Mouse (Mus musculus): ENCODE measurements at regions not wholly inside any gene's neighbourhood (a gene's known extent, or its start where the extent isn't known, plus 50 kb on each side); places are given as distances from the start of the nearest gene placed in this dataset.
A peak's percentile ranks its signal among the peaks of the same experiment; 100 is the strongest.

DNA sequence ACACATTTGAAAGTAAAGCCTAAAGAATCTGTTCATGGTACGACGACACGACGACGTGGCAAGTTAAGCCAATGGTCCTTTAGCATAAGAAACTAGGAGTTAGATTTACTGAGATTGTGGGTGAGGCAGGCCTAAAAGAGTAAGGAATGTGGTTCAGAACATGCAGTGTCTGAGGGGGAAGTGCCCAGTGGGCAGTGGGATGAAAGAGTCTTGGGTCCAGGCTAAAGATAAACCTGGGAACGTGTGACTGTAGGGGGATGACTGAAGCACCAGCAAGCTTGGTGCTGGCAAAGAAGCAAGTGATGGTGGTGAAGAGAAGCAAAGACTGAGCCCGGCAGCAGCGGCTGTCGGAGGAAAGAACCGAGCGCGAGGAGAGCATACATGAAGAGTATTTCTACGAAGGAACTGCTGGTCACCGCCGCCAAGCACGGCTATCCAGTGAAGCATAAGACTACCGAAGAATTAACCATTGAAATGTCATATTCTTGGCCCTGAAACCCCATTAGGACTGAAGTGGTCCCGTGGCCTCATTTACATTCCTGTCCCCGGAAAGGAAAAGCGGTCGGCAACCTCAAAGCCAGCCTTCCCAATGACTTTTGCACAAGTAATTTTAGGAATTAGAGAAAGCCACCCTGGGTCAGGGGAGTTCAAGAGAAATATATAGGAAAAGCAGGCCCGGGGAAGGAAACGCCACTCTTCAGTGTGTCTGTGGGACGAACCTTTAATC lies 76.2 kb upstream of the Armc2 start:
- no peak for DNase-seq

DNA sequence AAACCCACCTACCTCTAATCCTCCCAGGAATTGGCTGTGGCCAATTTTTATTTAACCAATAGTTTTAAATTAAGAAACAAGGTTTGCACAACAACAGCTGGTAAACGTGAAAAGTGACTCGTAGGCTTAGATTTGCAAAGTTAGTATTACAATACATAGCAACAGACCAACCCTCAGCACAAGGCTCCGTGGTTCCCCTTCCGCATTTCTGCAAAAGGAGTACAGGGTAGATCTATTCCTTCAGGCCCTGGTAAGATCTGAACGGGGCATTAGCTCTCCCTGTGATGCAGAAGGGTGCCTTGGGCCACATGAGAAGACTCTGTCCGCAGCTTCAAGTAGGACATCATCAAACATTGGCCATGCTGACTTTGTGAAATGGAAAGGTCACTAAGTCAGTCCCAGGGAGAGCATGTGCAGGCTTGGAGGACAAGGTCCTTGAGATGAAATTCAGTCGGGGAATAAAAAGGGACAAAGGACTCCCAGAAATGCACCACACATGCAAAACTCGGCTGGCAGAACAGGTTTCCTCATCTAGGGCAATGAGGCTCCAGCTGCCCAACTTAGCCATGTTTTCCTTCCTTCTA lies 75.0 kb upstream of the Armc2 start:
- DNase-seq = no peak

DNA sequence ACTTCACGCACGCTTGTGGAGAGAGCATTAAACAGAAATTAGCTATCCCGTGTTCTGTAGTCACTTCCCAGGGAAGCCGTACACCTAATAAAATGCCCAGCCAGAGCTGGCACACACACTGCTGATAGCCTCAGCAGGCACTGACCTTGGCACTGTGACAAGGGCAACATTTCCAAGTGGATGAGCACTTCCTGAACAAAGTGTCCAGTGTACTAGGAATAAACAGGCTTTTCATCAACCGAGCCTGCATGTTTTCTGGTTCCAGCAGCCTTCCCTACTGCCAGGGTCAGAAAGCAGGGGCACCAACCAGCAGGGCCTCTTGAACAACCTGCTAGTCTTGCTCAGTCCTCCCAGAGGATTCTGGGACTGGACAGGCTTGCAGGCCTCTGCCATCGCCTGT lies 74.3 kb upstream of the Armc2 start:
- DNase-seq = peak; percentile 90 to 93

DNA sequence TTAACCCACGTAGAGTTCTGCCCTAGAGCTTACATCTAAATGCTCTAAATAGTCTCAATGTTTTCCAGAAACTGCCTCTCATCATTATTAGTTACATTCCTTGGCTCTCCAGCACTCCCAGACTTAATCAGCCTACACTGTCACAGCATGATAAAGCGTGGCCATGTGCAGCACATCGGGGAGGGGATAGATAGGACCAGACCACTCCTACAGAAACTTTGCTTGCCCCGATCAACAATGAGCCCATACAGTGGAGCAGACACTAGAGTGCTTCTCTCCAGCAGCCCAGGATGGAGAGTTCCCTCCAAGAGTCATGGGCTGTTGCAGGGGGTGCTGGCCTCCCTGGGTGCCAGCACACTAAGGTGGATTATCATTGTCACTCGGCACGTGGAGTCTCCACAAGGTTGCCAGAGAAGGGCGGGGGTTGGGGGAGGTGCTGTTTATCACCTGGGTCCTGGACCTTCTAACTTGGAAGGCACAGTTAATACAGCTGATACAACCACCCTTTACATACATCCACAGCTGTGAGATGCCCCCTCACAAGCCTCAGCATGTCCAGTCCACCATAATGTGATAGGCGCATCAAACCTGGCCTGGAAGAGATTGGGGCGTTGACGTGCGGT lies 73.4 kb upstream of the Armc2 start:
- DNase-seq = no peak

DNA sequence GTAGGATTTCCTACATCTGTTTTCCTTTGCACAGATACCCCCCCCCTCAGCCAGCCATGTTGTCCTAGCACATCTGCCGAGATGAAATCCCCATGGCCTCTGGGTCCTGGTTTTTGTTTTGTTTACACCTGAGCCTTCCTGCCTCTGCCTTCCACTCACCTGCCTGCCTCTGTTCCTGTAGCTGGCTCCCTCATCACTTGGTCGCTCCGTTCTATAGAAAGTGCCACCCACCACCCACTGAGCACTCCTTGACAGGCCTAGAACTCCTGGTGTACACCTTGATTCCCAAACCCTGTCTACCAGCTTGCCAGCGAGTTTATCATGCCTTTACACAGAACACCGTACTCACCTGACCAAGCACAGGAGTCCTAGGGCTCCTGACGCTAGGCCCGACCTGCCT lies 72.6 kb upstream of the Armc2 start:
- no peak for DNase-seq

DNA sequence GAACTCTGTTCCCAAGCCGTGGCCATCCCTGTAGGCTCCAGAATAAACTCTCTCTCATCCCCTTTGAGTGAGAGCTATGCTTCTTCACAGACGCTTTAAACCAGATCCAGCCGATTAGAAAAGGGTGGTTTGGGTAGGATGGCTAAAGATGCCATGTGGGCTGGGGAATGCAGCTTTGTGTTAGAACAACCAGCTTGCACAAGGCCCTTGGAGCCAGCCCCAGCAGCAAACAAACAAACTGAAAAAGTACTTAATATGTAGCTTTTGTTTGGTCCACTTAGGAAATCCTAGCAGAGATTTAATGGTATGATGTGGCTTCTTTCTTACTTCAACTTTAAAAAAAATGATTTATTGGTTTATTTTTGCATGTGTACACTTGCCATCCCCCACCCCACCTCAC lies 71.9 kb upstream of the Armc2 start:
- no peak for DNase-seq

DNA sequence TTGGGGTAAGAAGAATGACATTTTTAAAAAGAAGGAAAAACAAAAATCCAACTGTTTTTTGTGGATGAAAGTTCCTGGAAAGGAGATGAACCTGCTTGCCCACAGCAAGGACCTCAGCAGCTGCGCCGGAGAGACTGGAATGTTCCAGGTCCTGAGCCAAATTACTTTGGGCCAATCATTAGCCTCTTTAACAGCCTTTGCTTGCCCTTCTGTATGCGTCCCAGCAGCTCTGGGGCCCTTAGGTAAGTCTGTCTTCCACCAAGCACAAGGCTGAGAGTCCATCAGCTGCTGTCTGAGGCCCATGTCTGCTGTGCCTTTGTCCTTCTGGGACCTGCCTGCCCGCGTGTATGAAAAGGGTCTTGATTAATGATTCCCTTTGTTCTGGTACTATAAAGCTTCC lies 71.4 kb upstream of the Armc2 start:
- peak in 1 of 2 experiments; percentile 13 for DNase-seq

DNA sequence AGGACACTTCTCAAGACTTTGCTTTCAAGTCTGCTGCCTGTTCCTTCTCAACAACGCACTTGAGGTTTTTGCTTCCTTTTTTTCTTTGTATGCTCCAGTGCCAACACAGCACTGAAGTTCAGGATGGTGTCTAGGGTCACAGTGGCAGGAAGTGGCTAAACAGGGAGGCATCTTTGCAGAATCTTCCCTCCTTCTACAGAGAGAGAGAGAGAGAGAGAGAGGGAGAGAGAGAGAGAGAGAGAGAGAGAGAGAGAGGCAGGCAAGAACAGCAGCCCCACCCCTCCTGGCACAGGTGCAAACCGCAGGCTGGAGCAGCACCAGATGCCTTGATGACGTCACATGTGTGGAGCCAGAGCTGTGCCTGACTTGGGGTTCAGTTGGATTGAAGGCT lies 71.0 kb upstream of the Armc2 start:
- DNase-seq = peak; percentile 76 to 80

DNA sequence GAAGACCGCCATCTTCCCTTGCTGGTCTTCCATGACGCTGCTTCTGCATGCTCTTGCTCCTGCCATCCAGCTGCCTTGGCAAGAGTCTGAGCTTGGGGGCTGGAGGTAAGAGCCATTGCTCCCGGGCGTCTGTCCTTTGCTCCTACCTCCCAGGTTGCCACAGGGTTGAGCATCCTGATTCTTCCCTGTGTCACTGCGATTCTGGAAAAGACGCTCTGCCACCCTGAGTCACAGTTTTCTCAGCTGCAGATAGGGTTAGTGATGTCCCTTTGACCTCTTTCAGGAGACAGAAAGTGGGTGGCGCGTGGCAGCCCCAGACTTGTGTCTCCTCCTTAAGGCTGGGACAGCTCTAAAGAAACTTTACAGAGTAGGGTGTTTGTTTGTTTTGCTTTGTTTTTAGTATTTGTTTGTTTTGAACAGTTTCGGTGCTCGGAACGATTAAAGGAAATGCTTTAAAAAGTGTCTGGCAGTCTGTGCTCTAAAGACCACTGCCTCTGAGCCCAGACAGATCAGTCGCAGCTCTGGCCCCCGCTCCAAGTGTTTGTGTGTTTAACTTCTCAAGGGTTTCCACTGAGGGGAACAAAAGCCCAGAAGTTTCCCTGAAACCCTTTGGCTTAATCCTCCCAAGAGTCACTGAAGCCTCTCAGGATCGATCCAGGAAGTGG lies 70.5 kb upstream of the Armc2 start:
- no peak for DNase-seq

DNA sequence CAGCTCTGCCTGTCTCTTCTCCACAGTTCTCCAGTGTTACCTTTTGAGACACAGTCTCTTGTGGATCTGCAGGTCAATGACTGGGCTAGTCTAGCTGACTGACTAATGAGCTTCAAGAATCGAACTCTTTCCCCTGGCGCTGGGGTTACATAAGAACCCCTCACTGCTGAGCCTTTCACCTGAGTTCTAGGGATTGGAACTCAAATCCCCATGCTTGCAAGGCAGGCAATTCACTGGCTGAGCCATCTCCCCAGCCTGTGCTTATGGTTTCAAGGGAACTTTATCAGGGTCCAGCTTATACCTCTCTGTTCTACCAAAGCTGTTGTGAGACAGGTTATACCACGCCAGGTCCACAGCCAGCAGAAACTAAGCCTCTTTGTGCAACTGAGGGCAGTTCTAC lies 69.7 kb upstream of the Armc2 start:
- no peak for DNase-seq

DNA sequence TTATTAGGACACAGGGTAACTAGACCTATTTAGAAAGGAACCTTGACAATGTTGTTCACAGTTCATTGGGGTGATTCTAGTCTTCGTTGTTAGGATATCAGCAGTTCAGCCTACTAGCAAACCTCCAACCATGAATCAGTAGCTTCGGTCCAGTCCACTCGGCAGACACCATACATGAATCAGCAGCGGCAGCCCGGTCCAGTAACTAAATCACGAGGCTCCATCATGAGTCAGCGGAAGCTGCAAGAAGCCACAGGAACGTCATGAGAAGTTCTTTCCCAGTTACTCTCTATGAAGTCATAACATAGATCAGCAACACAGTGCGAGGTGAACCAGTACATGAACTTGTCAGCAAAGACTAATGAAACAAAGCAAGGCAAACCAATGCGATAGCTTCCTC lies 68.4 kb upstream of the Armc2 start:
- DNase-seq = peak in 1 of 2 experiments; percentile 25

DNA sequence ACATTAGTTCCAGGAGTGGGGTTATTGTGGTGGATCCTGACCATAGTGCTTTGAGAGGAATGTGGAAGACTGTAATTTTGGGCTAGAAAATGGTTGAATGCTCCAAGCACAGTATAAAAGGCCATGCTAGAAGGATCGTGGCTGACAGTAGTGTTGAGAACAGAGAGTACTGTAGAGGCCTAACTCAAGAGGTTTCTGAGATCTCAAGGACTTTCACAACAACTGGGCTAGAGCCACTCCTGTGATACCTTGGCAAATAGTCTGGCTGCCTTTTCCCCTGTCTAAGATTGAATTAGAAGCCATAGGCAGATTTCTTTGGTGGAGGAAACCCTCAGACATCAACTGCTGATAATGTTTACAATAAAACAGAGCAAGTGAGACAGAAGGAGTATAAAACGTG lies 67.1 kb upstream of the Armc2 start:
- DNase-seq = no peak

DNA sequence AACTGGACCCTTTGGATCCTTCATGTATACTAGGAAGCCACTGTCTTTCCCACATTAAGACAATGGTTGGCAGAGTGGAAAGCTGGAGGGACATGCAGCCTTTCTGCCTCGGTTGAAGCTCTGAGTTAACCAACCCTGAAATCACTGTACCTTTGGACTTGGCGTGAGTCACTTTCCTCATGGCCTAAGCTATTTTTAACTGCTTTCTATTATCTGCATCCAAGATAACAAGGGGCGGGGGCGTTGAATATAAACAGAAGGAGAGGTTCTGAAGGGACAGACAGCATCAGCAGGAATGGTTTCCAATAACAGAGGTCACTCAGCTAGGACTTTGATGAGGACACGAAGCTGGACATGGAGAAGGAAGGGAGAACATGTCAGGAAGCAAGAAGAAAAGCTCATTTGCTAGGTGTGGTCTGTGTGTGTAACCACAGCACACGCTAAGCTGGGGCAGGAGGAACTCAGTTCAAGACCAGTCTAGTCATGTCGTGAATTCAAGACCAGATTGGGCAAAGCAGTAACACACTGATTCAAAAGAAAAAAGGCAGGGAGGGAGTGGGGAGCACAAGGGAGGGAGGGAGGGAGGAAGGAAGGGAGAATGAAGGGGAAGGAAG lies 64.1 kb upstream of the Armc2 start:
- peak; percentile 16 to 30 for DNase-seq

DNA sequence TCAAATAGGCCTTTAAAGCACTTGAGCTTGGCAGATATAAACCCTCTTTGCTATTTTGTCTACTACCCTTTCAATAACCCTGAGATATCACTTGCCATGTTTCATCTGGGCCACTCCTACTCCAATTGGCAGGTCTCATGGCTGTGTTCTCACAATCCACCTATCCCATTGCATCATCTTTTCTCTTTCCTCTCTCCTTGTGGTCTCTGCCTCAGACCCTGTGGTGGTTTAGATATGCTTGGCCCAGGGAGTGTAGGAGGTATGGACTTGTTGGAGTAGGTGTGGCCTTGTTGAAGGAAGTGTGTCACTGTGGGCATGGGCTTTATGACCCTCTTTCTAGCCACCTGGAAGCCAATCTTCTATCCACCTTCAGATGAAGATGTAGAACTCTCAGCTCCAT lies 61.5 kb upstream of the Armc2 start:
- DNase-seq = no peak

DNA sequence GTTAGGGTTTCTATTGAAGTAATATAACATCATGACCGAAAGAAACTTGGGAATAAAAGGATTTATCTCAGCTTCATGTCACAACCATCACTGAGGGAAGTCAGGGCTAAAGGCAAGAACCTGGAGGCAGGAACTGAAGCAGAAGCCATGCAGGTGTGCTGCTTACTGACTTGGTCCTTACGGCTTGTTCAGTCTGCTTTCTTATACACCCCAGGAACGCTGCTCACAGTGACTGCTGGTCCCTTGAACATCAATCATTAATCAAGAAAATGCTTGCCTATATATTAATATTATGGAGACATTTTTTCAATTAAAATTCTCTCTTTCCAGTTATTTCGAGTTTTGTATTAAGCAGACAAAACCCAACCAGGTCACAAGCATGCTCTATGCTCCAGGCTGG lies 58.5 kb upstream of the Armc2 start:
- DNase-seq = no peak

DNA sequence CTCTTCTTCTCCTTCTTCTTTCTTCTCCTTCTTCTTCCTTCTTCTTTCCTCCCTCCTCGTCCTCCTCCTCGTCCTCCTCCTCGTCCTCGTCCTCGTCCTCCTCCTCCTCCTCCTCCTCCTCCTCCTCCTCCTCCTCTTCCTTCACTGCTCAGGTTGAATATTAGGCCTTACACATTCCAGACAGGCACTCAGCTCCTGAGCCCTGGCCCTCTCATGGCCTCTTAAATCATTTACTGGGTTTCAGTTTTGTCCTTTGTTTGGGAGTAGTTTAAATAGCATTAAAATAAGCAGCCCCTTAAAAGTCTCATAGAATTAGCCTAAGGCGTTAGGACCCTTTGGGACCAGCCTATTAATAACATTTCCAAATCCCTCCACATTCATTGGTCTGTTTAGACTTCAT lies 57.3 kb upstream of the Armc2 start:
- DNase-seq = no peak

DNA sequence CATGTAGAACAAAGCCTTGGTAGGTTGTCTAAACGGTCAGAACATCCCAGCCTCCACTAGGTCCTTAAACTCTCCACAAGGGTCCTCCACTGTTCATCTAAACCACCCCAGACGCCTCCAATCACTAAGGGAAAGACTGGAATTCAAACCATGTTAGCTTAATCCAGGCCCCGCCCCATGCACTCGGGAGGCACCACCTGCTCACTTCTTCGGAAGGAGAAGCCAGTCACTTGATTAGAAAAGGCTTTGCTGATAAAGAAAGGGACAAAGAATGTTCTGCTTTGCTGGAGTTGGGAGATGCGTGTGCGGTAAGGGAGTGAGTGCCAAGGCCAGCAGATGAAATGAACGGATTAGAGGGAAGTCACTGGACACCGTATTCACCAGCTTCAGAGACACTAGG lies 54.5 kb upstream of the Armc2 start:
- no peak for DNase-seq

DNA sequence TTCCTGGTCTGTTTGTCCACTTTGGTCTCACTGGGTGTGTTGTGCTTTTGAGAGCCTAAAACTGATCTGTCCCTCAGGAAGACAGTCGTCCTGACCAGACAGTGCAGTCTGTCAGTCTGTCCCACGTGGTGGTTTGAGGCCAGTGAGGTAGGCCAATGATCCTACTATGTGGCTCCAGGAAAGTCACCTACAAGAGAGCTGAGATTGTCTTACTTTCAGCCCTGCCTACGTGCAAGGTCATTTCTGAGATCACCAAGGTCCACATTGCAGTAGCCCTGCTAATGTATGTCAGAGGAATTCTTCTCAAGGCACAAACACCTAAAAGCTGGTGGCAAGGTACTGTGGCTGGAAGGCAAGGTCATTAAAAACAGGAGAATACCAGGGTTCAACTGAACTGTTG lies 53.9 kb upstream of the Armc2 start:
- DNase-seq = peak in 1 of 2 experiments; percentile 19

DNA sequence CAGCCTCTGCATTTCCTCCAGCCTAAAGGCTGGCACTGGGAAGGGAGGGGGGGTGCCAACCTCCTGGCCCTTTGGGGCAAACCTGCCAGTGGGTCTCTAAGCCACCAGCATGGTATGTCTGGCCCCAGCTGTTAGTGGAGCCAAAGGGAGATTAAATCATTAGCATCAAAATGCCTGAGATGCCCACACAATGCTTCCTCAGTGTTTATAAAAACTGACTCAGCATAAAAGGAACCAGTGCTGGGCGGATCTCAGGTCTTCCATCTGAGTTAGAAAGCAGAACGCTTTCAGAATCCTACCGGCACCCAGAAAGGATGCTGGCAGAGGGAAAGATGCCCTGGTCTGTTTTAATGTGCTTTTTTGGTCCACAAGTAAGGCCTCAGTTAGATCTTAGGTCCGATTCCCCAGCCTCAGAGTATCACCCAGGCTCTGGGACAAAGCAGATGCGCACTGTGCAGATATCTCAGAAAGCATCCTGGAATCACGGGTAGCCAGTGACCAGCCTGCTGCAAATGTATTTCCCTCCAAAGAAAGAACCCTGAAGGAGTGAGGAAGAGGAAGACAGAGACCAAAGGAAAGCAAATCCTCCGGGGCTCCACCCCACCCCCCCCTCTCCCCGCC lies 53.3 kb upstream of the Armc2 start:
- no peak for DNase-seq

DNA sequence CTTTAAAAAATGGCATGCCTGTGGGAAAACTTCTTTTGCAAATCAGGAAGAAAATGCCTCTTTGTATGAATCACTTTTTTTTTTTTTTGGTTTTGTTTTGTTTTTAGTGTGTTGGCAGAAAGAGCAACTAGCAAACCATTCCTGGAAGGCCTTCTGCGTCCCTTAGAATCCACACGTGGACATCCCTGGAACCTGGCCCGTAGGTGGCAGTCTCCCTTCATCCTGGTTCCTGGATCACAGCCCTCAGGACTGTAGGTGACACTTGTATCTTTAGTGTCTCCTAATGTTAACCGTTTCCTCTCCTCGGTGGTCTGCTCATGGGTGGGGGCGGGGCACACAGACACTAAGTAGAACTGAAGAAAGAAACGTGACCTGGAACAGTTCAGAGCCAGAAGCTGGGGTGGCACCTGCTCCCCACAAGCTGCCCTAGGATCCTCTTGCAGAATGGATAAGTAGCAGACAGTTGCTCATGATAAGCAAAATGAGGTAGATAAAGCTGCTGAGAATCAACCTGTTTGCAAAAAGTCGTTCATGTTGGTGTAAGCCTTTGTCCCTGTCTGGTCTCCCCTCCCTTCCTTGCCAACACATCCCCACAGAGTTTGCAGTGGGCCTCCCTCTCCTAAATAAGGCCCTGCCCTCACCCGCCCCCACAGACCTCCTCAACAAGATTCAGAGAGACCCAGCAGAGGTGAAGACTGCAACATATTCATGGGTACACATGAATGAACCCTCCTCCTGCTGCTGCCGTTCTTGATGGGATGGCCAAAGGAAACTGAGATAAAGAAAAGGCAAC lies 52.6 kb upstream of the Armc2 start:
- peak; percentile 75 to 78 for DNase-seq

DNA sequence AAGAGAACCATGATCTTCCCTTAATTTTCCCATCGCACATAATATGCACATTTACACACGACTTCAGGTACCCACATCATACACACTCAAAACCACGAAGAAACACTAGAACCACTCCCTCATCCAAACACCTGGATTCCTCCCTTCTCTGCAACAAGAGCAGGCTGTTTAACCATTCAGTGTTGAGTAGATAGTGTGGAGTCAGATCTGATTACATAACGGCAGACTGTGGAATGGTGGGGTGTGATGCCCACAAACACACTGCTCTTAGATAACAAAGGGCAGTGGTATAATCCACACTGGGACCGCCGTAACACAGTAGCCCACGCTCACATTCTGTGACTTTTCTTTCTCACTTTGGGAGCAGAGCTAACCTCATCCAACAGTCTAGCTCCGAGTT lies 51.5 kb upstream of the Armc2 start:
- no peak for DNase-seq

DNA sequence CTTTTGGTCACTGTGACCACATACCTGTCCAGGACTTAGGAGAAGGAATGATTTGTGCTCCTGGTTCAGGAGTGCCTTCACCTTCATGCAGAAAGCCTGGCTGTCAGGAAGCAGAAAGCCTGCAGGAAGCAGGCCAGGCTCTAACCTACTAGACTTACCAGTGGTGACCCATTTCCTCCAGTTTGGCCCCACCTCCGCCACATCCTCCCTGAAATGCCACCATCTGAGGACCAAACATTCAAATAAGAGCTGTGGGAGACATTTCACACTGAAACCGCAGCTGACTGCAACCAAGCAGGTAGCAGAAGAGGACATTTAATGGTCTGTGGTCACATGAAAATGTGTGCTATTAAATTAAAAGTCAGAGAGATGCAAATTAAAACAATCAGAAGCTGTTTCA lies 50.3 kb upstream of the Armc2 start:
- DNase-seq = no peak
